Mouse (Mus musculus) erythroid progenitor cell, adult 5-6 weeks (primary cell): ENCODE measurements around the gene Esr1. TPM values are rescaled to one million over a fixed set of nuclear protein-coding genes. Genes with fewer than 3 reads are reported as not detected.
"Not testable (repeated sequence)": the region's sequence is repeated elsewhere in the genome, so short reads cannot be mapped to it uniquely, and the experiment has no call there.

Experiments
- ATAC-seq: replicated peaks from 2 replicates; pipeline ENCODE4 v1.8.0; 2016; ENCODE audit warnings: moderate number of reproducible peaks, mild to moderate bottlenecking, moderate TSS enrichment, inconsistent platforms; ENCODE audit not compliant: poor library complexity, low FRiP score, severe bottlenecking
- total RNA-seq, 2 experiments: library from RNA; stranded (forward) in 1 of 2; stranded (reverse) in 1 of 2; fragments of 150-400 nt in 1 of 2; fragments of 186-747, 209-891 nt in 1 of 2; gene quantifications; 2 replicates each; pipeline versions ENCODE4 v1.2.3 to v1.2.4; 2015 to 2017; ENCODE audit warnings: low replicate concordance in 2 of 2

Esr1 gene
- total RNA-seq (2015; ENCODE audit: low replicate concordance) (0.84 and 1.8 TPM in 2 replicates), total RNA-seq (2017; ENCODE audit: low replicate concordance) (3.3 TPM in 1 of 2 replicates, not detected in the other)

- no peak for ATAC-seq
Observed at GRCm38 (mm10) chr10:4611386-4612155, at the start of gene Esr1. TSS of gene Esr1 (plus strand) at chr10:4611593.

DNA sequence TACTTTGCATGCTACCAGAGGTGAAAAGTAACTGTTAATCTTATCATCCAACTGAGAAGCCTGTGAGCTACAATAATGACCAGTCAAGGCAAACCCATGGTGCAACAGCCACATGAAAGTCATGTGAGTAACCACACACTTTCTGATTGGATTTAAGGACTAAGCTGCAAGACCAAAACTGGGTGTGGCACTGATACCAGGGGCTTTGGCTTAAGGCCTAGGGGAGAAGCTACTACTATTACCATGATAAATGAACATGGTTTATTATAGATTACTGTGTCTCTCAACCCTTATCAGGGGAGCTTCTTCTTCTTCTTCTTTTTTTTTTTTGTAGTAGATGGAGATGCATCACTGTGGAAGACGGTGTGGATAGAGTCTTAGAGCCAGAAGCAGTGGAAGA, 46.2 kb upstream of the Esr1 start:
- no peak for ATAC-seq

DNA sequence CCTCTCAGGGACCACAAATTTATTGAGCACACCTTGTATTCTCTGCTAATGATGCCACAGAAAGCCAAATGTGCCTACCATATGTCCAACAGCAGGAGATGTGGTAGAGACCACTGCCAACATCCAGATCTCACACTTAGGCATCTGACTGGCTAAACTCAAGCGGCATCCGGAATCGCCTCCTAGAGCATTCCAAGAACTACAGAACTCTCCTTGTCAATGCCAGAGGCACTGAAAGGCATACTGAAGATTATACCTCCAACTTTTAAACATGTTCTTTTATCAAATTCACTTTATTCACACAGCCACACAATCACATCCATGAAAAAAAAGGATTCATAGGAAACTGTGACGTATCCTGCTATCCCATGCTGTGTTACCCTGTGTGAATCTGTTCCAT, 40.6 kb upstream of the Esr1 start:
- ATAC-seq = no peak

- no peak for ATAC-seq
Observed at GRCm38 (mm10) chr10:4571304-4571703, 40.1 kb upstream of the Esr1 start.

- no peak for ATAC-seq
Observed at GRCm38 (mm10) chr10:4581905-4582304, 29.5 kb upstream of the Esr1 start.

- no peak for ATAC-seq
Observed at GRCm38 (mm10) chr10:4586691-4587090, 24.7 kb upstream of the Esr1 start.

DNA sequence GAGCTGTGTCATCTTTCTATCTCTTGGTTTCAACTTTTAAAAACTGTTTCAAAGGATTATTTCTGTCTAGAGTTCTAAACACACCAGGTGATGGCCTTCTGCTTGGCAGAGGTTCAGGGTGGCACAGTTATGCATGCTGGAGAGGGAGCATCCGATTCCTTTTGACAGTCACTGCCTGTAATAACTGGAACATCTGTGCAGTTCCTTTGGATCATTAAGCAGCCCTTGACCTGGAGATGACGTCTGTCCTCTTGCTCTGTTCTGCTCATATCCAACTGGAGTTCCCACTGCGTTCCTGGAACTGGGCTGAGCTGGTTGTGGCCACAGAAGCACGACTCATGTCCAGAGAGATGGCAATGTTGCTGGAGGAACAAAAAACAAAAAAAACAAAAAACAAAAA, 21.8 kb upstream of the Esr1 start:
- no peak for ATAC-seq

DNA sequence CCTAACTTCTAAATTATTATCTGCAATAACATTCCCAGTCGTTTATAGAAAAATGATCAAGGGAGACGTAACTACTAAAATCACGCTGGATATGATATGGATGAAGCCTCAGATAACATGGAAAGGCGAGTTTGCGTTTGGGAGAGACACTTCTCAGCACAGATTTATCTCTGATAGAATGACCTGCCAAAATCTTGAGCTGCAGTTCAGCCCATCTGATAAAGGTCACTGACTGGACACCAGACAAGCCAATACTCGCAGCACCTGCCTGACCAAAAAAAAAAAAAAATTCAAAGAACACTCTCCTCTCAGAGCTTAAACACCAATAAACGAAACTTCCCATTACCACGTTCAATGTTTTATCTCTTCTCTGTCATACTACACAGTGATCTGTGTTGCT, 20.4 kb upstream of the Esr1 start:
- no peak for ATAC-seq

- ATAC-seq = no peak
Observed at GRCm38 (mm10) chr10:4593828-4594227, 17.6 kb upstream of the Esr1 start.

DNA sequence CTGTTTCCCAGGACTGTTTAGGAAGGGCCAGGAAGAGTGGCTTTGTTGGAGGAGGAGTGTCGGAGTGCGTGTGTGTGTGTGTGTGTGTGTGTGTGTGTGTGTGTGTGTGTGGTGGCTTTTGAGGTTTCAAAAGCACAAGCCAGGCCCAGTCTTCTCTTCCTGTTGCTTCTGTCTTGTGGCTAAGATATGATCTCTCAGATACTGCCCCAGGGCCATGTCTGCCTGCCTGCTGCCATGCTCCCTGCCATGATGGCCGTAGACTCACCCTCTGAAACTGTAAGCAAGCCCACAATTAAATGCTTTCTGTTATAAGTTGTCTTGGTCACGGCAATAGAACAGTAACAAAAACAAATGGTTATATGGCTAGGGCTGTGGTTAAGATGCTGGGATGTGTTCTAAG, 14.2 kb upstream of the Esr1 start:
- ATAC-seq = no peak

- ATAC-seq = no peak
Observed at GRCm38 (mm10) chr10:4598244-4598842, 13.1 kb upstream of the Esr1 start.

DNA sequence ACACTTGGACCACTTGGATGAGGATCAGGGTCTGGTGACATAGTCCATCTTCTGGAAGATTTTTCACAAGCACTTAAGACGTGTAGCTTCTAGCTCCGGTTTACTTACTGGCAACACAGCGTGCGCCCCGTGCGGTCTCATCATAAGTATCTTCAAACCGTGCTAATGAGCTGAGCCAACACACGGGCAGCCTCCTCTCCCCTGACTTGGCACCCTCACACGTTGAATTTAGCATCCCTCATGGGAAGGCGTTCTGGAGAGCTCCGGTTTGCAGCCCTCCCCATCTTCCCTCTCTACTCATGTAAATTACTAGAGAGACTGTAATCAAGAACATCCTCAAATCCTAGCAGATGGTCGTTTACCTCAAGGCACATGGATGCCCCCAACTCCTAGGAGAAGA, 12.5 kb upstream of the Esr1 start:
- no peak for ATAC-seq

GRCm38 (mm10) chr10:4599591-4599990, 11.8 kb upstream of the Esr1 start:
- ATAC-seq = no peak

DNA sequence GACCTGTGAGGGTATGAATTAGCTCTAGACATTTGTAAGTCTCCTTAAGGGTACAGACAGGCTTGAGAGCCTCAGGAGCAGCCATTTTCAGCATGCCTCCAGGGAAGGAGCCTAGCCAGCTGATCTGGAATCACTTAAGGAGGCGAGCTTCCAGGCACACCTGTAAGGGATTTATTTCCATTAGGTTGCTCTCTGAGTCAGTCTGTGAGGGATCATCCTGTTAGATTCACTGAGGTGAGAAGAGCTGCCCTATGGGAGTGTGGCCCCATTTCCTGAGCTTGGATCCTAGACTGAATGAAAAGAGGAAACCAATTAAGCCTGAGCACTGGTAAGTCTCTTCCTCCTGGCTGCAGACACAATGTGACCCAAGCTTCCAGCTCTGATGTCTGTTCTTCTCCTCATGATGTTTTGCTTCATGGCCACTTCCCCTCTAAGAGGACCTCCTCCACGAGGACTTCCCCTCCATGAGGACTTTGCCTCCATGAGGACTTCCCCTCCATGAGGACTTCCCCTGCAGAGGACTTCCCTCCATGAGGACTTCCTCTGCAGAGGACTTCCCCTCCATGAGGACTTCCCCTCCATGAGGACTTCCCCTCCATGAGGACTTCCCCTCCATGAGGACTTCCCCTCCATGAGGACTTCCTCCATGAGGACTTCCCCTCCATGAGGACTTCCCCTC, 10.5 kb upstream of the Esr1 start:
- ATAC-seq = no peak

- not testable (repeated sequence) for ATAC-seq
Observed at GRCm38 (mm10) chr10:4601612-4602011, 9.8 kb upstream of the Esr1 start.

- ATAC-seq = no peak
Observed at GRCm38 (mm10) chr10:4602466-4602865, 8.9 kb upstream of the Esr1 start.

- ATAC-seq = no peak
Observed at GRCm38 (mm10) chr10:4604527-4605209, 6.7 kb upstream of the Esr1 start.

DNA sequence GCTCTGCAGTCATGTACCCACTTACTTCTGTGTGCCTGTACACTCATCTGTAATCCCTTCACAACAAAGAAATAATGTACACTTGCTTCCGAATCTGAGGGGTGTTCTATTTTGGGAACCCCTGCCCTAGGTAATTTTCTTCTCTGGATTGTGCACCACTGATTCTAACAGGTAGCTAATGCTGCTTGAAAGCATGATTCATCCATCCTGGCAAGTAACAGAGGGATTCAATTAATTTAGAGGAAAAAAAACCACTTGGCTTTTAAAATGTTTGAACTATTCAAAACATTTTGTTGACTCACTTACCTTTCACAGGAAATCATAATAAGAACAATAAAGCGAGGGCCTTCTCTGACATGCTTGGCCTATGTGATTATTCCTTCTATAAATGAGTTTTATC, 1.2 kb upstream of the Esr1 start:
- ATAC-seq = no peak

DNA sequence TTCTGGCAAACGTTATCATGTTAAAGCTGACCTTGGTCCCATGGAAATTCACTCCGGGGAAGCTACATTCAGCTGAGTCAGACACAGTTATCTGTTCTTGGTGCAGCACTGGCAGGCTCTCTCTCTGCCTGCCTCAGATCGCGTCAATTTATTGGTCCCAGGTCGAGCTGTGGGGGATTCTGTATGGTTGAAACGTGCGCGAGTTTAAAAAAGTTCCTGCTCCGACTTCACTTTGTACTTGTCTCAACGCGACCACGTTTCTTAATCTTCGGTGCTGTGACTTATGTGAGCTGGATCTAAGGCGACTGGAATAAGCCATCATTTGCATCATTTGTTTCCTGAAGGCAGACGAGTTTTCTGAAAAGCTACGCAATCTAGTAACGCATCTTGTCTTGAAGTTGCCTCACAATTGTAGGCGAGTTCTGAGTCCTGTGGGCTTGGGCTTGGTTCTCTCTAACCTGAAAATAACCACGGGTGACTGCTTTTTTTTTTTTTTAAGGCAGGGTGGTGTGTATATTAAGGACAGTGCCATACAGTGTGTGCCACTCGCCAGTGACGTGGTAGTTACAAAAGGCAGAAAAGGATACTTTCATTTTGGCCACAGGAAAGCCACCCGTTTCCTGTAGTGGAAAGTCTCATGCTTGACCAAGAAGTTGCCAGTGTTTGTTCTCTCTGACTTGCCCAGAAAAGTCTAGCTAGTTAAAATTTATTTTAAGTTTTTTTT, 1.1 kb downstream of the Esr1 start:
- peak; percentile 52; the same call in 1 of the 2 replicates for ATAC-seq

DNA sequence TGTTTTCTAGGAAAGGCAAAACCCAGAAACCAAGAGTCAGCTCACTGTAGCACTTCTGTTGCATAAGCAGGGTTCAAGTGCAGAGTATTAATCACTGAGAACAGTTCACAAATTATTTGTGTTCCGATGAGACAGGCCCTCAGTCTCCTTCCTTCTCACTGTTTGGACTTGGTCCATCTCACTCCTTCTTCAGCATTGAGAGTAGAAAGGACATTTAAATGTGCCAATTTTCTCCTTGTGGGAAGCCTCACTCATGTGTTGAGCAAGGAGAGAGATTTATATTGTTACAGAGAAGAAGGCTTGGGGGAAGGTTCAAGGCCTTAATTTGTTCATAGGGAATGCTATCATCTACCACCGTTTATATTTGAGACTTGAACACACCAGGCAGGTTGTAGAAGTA, 6.6 kb downstream of the Esr1 start:
- no peak for ATAC-seq
